Mouse (Mus musculus) testis, adult 2 months (tissue): ENCODE results near the gene Hagh.

Experiments
- CTCF ChIP-seq: fragments of 200-500 bp; IDR thresholded peaks from 2 replicates; pipeline ENCODE4 v1.5.1; 2012; ENCODE audit warnings: low read depth, mild to moderate bottlenecking, inconsistent platforms, low read length, moderate library complexity; ENCODE audit not compliant: control insufficient read depth, insufficient read depth, insufficient replicate concordance
- POLR2A ChIP-seq: fragments of 200-500 bp; IDR thresholded peaks from 2 replicates; pipeline ENCODE4 v1.6.1; 2012; ENCODE audit warnings: low read depth, mild to moderate bottlenecking, inconsistent platforms, low read length, moderate library complexity; ENCODE audit not compliant: control insufficient read depth

DNA sequence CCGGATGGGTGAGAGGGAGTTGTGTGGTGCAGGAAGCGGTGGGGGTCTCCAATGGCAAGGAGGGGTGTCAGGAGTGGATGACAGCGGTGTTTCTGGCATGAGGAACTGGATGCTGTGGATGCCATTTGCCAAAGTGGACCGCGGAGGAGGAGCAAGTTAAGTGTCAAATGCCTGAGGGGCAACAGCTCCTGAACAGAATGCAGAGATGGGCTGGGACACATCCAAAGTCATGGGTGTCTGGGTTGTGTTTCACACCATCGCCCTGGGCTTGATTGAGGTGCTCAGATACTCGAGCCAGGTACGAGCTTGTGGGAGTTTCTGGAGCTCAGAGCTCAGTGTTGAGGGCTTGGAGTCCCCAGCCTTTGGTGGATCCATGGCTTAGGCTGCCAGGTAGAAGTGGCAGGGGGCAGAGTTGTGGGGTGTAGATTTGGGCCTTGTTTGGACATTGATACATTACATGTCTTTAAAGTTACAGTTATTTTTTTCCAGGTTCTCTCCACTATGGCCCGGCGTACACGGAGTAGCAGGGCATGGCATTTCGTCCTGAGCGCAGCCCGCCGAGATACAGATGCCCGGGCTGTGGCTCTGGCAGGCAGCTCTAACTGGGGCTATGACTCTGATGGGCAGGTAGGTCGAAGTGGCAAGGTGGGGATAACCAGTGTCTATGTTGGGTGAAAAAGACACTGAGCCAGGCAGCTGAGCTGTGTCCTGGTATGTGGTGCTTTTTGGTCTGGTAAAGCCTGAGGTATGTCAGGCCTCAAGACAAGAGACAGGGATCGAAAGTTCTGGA lies 47.5 kb downstream of the Hagh start:
- TF ChIP-seq POLR2A = peak; percentile 46; the same call in 1 of the 2 replicates
- no peak for TF ChIP-seq CTCF
